In genomic region chr7:118126219-118126875, GRCm38 (mm10) we compare ENCODE assay signal across 12 mouse cellular contexts. TPM values are rescaled to one million over a fixed set of nuclear protein-coding genes. Genes with fewer than 3 reads are reported as not detected.
DNase-seq lines count a peak whose midpoint lies in the region; ATAC-seq and TF ChIP-seq lines count a peak whose summit lies in the region.
"Had no signal": no experiment of that assay in that cellular context is flagged by ENCODE, and none has a peak within 500 bp of the region (broad histone marks: within the 10 kb centered on the region; RNA-seq: fewer than 3 reads in every experiment).

No protein-coding gene starts in this region.

- no peak overlapping the region for H3K4me3 ChIP-seq in heart, embryonic 14.5 days (ENCODE audit: control insufficient read depth in 1 of 2, insufficient read depth in 1 of 2, low read depth in 1 of 2, low read length in 2 of 2)
- no peak overlapping the region for H3K4me3 ChIP-seq in heart, adult 2 months
- peak overlapping the region; percentile 85; the same call in 1 of the 2 replicates for H3K4me3 ChIP-seq in lung, embryonic 14.5 days (ENCODE audit: low read depth, low read length)
- H3K4me3 ChIP-seq in liver, embryonic 15.5 days (replicated peaks): peak overlapping the region; percentile 91

- peaks cover 3% of the 10 kb centered on the region for H3K79me2 ChIP-seq in heart, adult 2 months (replicated peaks; ENCODE audit: control insufficient read depth, insufficient read depth, low read length)

- peaks cover 4 to 29% of the 10 kb centered on the region in 2 experiments for H3K4me1 ChIP-seq in heart, embryonic 14.5 days (ENCODE audit: control insufficient read depth in 2 of 2, insufficient read depth in 2 of 2, low read length in 2 of 2)
- H3K4me1 ChIP-seq in heart, adult 2 months (ENCODE audit: control insufficient read depth, insufficient read depth, low read length): peaks cover 1% of the 10 kb centered on the region; the same call in 1 of the 2 replicates
- peaks cover 10% of the 10 kb centered on the region for H3K4me1 ChIP-seq in lung, embryonic 14.5 days (ENCODE audit: insufficient read depth)
- peaks cover 44% of the 10 kb centered on the region for H3K4me1 ChIP-seq in liver, embryonic 15.5 days (replicated peaks)

- ATAC-seq in heart, embryonic 14.5 days (ENCODE audit: insufficient number of reproducible peaks, insufficient read depth, low FRiP score, low read depth): no peak
- ATAC-seq in lung, embryonic 14.5 days (ENCODE audit: insufficient read depth): no peak
- no peak for ATAC-seq in liver, embryonic 15.5 days (ENCODE audit: insufficient read depth)

- H3K9ac ChIP-seq in heart, embryonic 14.5 days (ENCODE audit: low read length): 0 out of 2 replicates have a peak overlapping the region, but pooled peaks have one; percentile 21
- H3K9ac ChIP-seq in heart, adult 2 months (ENCODE audit: low read depth, low read length): no peak overlapping the region
- H3K9ac ChIP-seq in lung, embryonic 14.5 days: no peak overlapping the region; the same call in 1 of the 2 replicates
- no peak overlapping the region for H3K9ac ChIP-seq in liver, embryonic 15.5 days

- H3K27me3 ChIP-seq in heart, embryonic 14.5 days (ENCODE audit: control insufficient read depth, insufficient read depth, low read length): no peaks in the 10 kb centered on the region
- no peaks in the 10 kb centered on the region for H3K27me3 ChIP-seq in heart, adult 2 months (ENCODE audit: control insufficient read depth, insufficient read depth, low read length)
- no peaks in the 10 kb centered on the region for H3K27me3 ChIP-seq in lung, embryonic 14.5 days (ENCODE audit: insufficient read depth, low read length)
- no peaks in the 10 kb centered on the region for H3K27me3 ChIP-seq in liver, embryonic 15.5 days

- TF ChIP-seq CTCF in heart, adult 2 months (IDR thresholded peaks at IDR 0.05): no peak
- TF ChIP-seq CTCF in lung, embryonic 14.5 days (IDR thresholded peaks at IDR 0.05; ENCODE audit: low read depth): no peak

- intact Hi-C loops in heart, adult 2 months (cut with DNase I): loop anchor here (5.0 kb wide), 1 partner anchor 151 kb away; no protein-coding TSS in a partner anchor

- H3K36me3 ChIP-seq in heart, embryonic 14.5 days (ENCODE audit: control insufficient read depth, insufficient read depth, low read length): peaks cover 51% of the 10 kb centered on the region
- peaks cover 10% of the 10 kb centered on the region for H3K36me3 ChIP-seq in heart, adult 2 months (ENCODE audit: control insufficient read depth, insufficient read depth, low read length)
- H3K36me3 ChIP-seq in lung, embryonic 14.5 days (ENCODE audit: insufficient read depth): peaks cover 42% of the 10 kb centered on the region
- H3K36me3 ChIP-seq in liver, embryonic 15.5 days (replicated peaks): peaks cover 57% of the 10 kb centered on the region

- WGBS in heart, embryonic 14.5 days: 73% methylated on average over 11 of the region's 11 CpGs
- WGBS in heart, adult 2 months: 63% methylated on average over 11 of the region's 11 CpGs
- 52% methylated on average over 11 of the region's 11 CpGs for WGBS in lung, embryonic 14.5 days
- WGBS in liver, embryonic 15.5 days (ENCODE audit: insufficient replicate concordance): 56% methylated on average over 11 of the region's 11 CpGs

- DNase-seq in heart, adult 2 months: no peak
- peak; percentile 24 for DNase-seq in lung, embryonic 14.5 days
- DNase-seq in lung, postnatal 25 days (ENCODE audit: low spot score): no peak
- DNase-seq in ZHBTc4 (ENCODE audit: low read depth, low spot score): peak; percentile 22
- DNase-seq in adrenal gland, adult 2 months: no peak
- no peak for DNase-seq in right cerebral cortex, postnatal 36 days (ENCODE audit: low spot score in 2 of 2)
- DNase-seq: cerebellum, postnatal 25 days; kidney, adult 18-20 months; lung, postnatal 36 days; right cerebral cortex, adult 18-20 months had no signal

- peak overlapping the region; percentile 82; the same call in 1 of the 2 replicates for H3K4me2 ChIP-seq in heart, embryonic 14.5 days (ENCODE audit: low read length)
- peak overlapping the region; percentile 77 for H3K4me2 ChIP-seq in lung, embryonic 14.5 days
- H3K4me2 ChIP-seq in liver, embryonic 15.5 days: peak overlapping the region; percentile 67

- no peaks in the 10 kb centered on the region for H3K9me3 ChIP-seq in heart, embryonic 14.5 days (ENCODE audit: control insufficient read depth, low read length)
- no peaks in the 10 kb centered on the region for H3K9me3 ChIP-seq in lung, embryonic 14.5 days (ENCODE audit: low read depth, low read length)
- H3K9me3 ChIP-seq in liver, embryonic 15.5 days (replicated peaks): no peaks in the 10 kb centered on the region

- no peak for TF ChIP-seq EP300 in heart, adult 2 months (IDR thresholded peaks at IDR 0.05; ENCODE audit: insufficient read depth, low read depth, low read length)

- no peak overlapping the region for H3K27ac ChIP-seq in heart, embryonic 14.5 days (replicated peaks in 1 of 2; ENCODE audit: control insufficient read depth in 1 of 2, insufficient read depth in 1 of 2, low read depth in 2 of 2, low read length in 2 of 2)
- H3K27ac ChIP-seq in heart, adult 2 months: no peak overlapping the region
- no peak overlapping the region for H3K27ac ChIP-seq in lung, embryonic 14.5 days (ENCODE audit: low read depth)
- 0 out of 2 replicates have a peak overlapping the region, but pooled peaks have one; percentile 19 for H3K27ac ChIP-seq in liver, embryonic 15.5 days (replicated peaks)

- no peak for TF ChIP-seq POLR2A in heart, adult 2 months (IDR thresholded peaks at IDR 0.05; ENCODE audit: insufficient read depth, low read depth, low read length)

RNA-seq across cellular contexts. Expression of gene Arl6ip1, which starts 3.1 kb away (rescaled TPM):
- 232 and 268 TPM in 2 replicates for polyA plus RNA-seq in heart, embryonic 14.5 days (2014; fragmentation: Nextera tagmentation; extraction: Ambion mirVana)
- total RNA-seq in heart, adult 2 months (2021): 10 to 100 TPM; 26.1 to 28.9 TPM
- 21.3 and 54.5 TPM in 2 replicates for polyA plus RNA-seq in heart, adult 2 months (2012; rRNA removed)
- polyA plus RNA-seq in lung, embryonic 14.5 days (2014; fragmentation: Nextera tagmentation; extraction: Ambion mirVana): 352 and 375 TPM in 2 replicates
- polyA plus RNA-seq in liver, embryonic 15.5 days (2015; fragmentation: Nextera tagmentation; extraction: Ambion mirVana): 250 and 334 TPM in 2 replicates
- total RNA-seq in adrenal gland, adult 2 months (2021): 100 to 1,000 TPM; 114 to 211 TPM
- 22.8 and 30.3 TPM in 2 replicates for polyA plus RNA-seq in adrenal gland, adult 2 months (2012; rRNA removed)

RNA-seq across cellular contexts. Expression of gene Rps15a, which starts 10.4 kb away (rescaled TPM):
- polyA plus RNA-seq in heart, embryonic 14.5 days (2014; fragmentation: Nextera tagmentation; extraction: Ambion mirVana): 475 and 566 TPM in 2 replicates
- total RNA-seq in heart, adult 2 months (2021): 100 to 1,000 TPM; 517 to 581 TPM
- polyA plus RNA-seq in heart, adult 2 months (2012; rRNA removed): 865 and 1,515 TPM in 2 replicates
- 868 and 955 TPM in 2 replicates for polyA plus RNA-seq in lung, embryonic 14.5 days (2014; fragmentation: Nextera tagmentation; extraction: Ambion mirVana)
- 326 and 394 TPM in 2 replicates for polyA plus RNA-seq in liver, embryonic 15.5 days (2015; fragmentation: Nextera tagmentation; extraction: Ambion mirVana)
- 100 to 1,000 TPM; 473 to 973 TPM for total RNA-seq in adrenal gland, adult 2 months (2021)
- polyA plus RNA-seq in adrenal gland, adult 2 months (2012; rRNA removed): 23.1 and 29.7 TPM in 2 replicates

Comparison
In these comparisons a context has a peak if more than half of its experiments do, and no peak if none do; other contexts are left out.
1. DNase-seq: peak in lung, embryonic 14.5 days (single experiment) and ZHBTc4 (single experiment); none in heart, adult 2 months (0 of 2), lung, postnatal 25 days (single experiment), adrenal gland, adult 2 months (single experiment) and right cerebral cortex, postnatal 36 days (0 of 2).
2. H3K4me3 ChIP-seq: peak in lung, embryonic 14.5 days (single experiment) and liver, embryonic 15.5 days (single experiment); none in heart, embryonic 14.5 days (0 of 2) and heart, adult 2 months (single experiment).
3. RNA of gene Rps15a, which starts 10.4 kb away (polyA plus RNA-seq): 868 to 955 TPM in lung, embryonic 14.5 days, 865 to 1,515 TPM in heart, adult 2 months, 475 to 566 TPM in heart, embryonic 14.5 days and 326 to 394 TPM in liver, embryonic 15.5 days; 23.1 to 29.7 TPM in adrenal gland, adult 2 months; every median in the first group is over 10 times any median in the second.
4. Peak in every context shown above with its lines, with median percentiles within 50 percentile points of each other: H3K4me2 ChIP-seq.